Mouse (Mus musculus) adrenal gland, postnatal 4 days (tissue): ENCODE measurements at regions not wholly inside any gene's neighbourhood (a gene's known extent, or its start where the extent isn't known, plus 50 kb on each side); places are given as distances from the start of the nearest gene placed in this dataset.

Experiments used
- DNase-seq, 2 experiments: peaks; one replicate each; pipeline ENCODE4 v3.0.0; 2021 to 2022; ENCODE audit warnings: low spot score in 2 of 2, mixed read lengths in 2 of 2

DNA sequence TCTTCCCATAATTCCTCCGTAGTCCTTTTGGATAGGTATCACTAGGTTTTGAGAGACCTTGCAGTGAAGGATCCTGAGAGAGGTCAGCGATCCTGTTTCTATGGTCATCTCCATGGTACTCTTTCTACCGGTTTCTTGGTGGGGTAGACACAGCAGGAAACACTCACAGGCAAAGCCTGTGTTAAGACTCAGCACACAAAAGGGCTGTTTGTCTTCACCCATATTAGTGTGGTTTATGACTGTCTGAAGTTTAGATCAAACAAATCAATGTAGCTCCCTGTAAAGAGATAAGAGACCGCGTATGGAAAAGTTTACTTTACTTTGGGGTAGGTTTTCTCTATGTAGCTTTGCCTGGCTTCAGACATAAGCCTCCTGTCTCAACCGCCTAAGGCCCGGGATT is 282.5 kb upstream of the Rbms1 start:
- no peak for DNase-seq

DNA sequence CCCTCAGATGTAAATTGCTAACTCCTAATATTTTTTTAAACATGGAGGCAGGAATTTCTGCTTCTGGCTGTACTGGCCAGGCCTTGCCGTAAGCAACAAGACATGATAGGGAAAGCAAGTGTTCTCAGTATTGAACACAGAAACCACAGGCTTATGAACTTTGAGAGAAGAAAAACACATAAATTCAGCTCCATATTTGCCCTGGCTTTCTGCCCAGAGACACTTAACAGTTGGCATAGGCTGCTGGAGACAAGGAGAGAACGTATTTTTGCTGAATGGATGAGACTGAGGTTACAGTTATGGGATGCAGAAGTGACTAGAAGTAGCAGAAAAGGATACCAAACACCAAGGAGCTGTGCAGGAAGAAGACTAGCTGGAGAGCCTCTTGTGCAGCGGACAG is 258.7 kb upstream of the Rbms1 start:
- DNase-seq = no peak

GRCm38 (mm10) chr2:61221157-61221556 is 258.2 kb upstream of the Rbms1 start:
- DNase-seq = no peak

GRCm38 (mm10) chr2:61213951-61214350 is 251.0 kb upstream of the Rbms1 start:
- no peak for DNase-seq

DNA sequence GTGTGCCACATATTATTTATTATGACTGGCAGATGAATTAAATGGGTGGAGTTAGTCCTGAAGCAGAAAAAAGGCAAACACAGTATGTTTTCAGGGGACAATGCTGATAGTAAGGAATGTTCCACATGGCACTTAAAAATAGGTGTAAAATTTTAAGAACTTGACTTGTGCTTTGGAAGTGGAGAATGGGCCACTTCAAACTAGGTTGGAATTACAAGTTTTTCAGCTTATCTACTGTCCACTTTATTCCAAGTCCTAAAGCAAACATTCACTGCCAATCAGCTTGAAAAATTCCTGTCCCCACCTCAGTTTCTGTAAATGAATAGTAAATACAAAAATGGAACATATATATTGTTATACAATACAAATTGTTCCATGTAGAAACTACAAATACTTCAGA is 238.4 kb upstream of the Rbms1 start:
- DNase-seq = no peak

DNA sequence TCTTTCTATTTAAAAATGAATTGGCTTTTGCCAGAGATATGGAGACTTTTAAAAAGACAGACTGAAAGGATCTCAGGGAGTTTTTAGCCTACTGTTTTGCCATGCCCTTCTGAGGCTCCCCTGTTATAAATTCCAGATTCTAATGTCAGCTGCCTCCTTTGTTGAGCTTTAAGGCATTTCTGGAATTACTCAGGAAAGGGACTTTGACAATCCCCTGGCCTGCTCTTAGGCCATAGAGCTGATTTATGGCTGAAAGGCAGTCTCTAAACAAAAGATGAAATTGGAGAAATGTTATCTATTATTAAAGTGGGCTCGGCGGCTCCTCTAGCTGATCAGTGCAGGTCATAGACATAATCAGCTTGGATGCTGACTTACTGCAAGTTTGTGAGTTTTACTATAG is 231.0 kb upstream of the Rbms1 start:
- no peak for DNase-seq

- no peak for DNase-seq
Measured at GRCm38 (mm10) chr2:61182424-61182979, 219.5 kb upstream of the Rbms1 start.

DNA sequence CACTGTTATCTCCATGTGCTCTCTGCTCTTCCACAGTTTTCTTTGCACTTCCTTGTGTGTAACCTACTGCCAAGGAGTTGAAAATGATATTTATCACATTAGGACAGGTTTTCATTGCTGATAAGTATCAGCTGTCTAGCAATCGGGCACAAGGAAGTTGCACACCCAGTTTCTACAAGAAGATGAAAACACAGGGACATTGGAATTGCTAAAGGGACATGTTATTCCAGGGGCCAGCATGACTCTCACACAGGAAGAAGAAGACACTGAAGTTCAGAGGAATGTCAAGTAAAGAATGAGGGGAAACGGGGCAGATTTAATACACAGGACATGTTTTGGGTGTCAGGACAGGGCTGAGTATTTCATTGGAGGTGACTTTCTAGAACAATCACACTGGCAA is 214.8 kb upstream of the Rbms1 start:
- no peak for DNase-seq

DNA sequence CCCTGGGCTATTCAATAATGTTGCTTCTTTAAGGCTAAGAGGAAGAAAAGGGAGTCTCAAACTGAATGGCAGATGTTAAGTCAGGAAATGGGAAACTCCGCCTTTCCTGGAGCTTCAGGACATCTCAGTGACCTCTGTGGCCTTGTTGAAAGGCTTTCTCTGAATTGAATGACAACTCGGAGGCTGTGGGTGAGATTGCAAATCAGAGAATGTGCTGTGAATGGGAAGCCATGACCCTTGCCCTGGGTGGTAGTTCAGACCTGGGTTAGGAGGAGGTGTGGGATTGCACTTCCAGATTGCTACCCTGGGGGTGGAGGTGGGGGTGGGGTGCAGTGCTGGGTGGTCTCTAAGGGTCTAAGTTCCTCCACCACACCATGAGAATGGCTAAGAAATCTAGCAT is 213.8 kb upstream of the Rbms1 start:
- no peak for DNase-seq

GRCm38 (mm10) chr2:61173581-61173980 is 210.6 kb upstream of the Rbms1 start:
- no peak for DNase-seq

GRCm38 (mm10) chr2:61161336-61161735 is 198.3 kb upstream of the Rbms1 start:
- no peak for DNase-seq

DNA sequence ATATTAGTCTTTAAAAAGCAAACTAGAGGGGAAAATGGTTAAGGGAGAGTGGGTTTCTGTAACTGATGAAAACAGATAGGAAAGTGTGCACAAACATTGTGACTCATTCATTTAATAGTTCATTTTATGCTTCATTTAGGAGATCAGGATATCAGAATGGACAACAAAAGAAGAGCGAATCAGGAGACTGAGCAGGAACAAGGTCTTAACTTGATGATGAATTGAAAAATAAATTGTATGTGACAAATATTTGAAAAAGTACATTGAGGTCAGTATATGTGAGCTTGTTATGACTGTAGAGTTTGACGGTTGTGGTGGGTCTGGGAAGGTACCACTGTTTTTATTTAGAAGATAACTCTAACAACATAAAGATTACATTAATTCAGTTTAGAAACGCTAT is 196.8 kb upstream of the Rbms1 start:
- DNase-seq = no peak

GRCm38 (mm10) chr2:61138998-61139631 is 176.1 kb upstream of the Rbms1 start:
- DNase-seq = peak in 1 of 2 experiments; percentile 16

DNA sequence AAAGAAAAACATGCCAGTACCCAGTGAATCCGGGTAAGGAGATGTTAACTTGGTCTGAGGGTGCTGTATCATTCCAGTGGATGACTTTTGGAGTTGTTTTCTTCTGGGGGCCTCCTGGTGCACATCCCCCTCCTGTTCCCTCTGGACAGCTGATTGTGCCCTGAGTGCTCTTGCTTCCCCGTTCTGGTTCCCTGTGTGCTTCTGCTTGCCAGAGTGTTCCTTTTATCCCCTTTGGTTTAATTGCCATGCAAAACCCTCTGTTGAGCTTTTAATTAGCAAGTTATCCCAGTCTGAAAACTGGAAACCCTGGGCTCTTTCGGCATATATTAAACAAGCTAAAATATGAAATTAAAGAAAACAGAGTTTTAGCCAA is 175.6 kb upstream of the Rbms1 start:
- no peak for DNase-seq

GRCm38 (mm10) chr2:61137378-61137777 is 174.4 kb upstream of the Rbms1 start:
- no peak for DNase-seq

GRCm38 (mm10) chr2:61136926-61137325 is 173.9 kb upstream of the Rbms1 start:
- DNase-seq = no peak

GRCm38 (mm10) chr2:61123046-61123806 is 160.2 kb upstream of the Rbms1 start:
- no peak for DNase-seq

DNA sequence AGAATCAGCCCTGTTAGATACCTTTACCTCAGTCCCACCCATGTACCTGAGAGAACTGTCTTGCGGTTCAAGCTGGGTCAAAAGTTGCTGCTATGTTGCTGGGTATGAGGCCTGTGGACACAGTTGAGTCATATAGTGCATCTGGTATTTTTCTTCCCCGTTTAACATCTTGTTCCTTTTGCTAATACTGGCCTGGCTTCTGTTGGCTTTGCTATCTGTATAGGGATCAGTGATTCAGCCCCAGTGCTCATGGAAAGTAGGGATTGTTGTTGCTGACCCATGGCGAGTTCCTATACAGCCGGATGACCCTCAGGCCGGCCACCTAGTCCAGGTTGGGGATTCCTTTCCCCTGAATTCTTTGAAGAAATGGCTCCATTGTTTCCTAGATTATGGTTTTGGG is 158.3 kb upstream of the Rbms1 start:
- no peak for DNase-seq

- no peak for DNase-seq
Measured at GRCm38 (mm10) chr2:61114620-61115019, 151.6 kb upstream of the Rbms1 start.

GRCm38 (mm10) chr2:61113916-61114315 is 150.9 kb upstream of the Rbms1 start:
- DNase-seq = no peak

- no peak for DNase-seq
Measured at GRCm38 (mm10) chr2:61110591-61110990, 147.6 kb upstream of the Rbms1 start.

DNA sequence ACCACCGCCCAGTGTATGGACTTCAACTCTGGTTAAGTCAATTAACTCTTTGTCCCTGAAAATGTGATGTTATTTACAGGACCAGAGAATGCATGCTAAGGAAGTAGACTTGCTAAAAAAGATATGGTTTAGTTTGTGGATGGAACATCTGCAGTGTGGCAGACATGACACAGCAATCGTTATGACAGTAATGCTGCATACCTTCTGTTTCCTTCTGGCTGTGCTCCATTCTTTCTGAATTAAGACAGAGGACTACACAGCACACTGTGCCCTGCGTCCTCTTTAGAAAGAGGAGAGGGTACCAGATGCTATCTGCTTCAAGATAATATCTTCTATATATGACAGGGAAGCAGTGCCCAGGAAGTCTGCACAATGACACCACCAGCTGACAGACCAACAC is 146.6 kb upstream of the Rbms1 start:
- DNase-seq = no peak

DNA sequence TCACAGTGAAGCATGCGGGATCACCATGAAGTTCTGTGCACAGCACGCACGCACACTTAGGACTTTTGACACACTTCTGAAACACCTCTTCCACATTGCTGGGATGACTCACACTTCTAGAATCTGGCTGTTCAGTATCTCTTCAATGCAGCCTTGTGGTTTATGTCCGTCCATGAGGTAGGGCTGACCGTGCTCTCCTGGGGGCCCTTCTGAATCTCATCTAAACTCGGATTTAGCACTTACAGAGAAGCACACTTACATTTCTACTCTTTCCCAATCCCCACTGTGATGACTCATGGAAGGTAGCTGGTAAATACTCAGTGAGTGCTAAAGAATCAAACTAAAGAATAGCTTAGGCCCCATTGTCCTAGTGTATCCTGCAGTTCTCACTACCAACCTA is 142.2 kb upstream of the Rbms1 start:
- DNase-seq = no peak
